Mouse (Mus musculus) small intestine, adult 2 months (tissue): ENCODE data around the gene AF067063.
A peak's percentile ranks its signal among the peaks of the same experiment; 100 is the strongest.
"Not testable (repeated sequence)": the region's sequence is repeated elsewhere in the genome, so short reads cannot be mapped to it uniquely, and the experiment has no call there.

ENCODE experiments used
- CTCF ChIP-seq: fragments of 200-500 bp; IDR thresholded peaks from 2 replicates; pipeline ENCODE4 v1.5.1; 2012; ENCODE audit warnings: low read depth, mild to moderate bottlenecking, control low read depth, inconsistent platforms, low read length, moderate library complexity, mixed read lengths; ENCODE audit not compliant: insufficient replicate concordance, insufficient read length; ENCODE audit errors: extremely low read depth
- POLR2A ChIP-seq: fragments of 200-500 bp; IDR thresholded peaks from 2 replicates; pipeline ENCODE4 v1.6.1; 2012; ENCODE audit warnings: low read depth, mild to moderate bottlenecking, control low read depth, inconsistent platforms, low read length, moderate library complexity

DNA sequence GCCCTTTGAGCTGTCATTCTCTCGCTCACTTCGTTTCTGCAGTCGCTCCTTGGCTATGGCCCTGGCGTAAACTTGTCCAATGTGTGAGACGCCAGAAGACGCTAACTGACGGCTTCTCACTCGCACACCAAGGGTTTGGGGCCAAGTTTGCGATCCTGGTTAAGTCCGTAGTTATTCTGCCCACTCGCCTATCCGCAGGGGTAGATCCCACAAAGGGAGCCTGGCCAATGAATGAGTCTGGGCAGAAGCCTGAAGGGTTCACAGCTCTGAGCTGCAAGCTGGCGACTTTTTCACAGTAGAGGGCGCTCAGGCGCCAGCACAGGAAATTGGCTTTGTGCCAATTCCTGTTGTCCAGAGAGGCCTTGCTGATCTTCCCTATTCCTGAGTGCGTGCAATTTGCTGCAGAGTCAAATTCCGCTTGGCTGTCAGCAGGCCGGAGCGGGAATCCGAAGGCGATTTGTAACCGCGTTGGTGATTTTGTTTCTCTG, 6.4 kb upstream of the AF067063 start:
- TF ChIP-seq POLR2A, result not testable (repeated sequence)
- TF ChIP-seq CTCF, result peak; percentile 30; the same call in 1 of the 2 replicates
